Mouse (Mus musculus): ENCODE data around the gene Hoxa10.

DNA sequence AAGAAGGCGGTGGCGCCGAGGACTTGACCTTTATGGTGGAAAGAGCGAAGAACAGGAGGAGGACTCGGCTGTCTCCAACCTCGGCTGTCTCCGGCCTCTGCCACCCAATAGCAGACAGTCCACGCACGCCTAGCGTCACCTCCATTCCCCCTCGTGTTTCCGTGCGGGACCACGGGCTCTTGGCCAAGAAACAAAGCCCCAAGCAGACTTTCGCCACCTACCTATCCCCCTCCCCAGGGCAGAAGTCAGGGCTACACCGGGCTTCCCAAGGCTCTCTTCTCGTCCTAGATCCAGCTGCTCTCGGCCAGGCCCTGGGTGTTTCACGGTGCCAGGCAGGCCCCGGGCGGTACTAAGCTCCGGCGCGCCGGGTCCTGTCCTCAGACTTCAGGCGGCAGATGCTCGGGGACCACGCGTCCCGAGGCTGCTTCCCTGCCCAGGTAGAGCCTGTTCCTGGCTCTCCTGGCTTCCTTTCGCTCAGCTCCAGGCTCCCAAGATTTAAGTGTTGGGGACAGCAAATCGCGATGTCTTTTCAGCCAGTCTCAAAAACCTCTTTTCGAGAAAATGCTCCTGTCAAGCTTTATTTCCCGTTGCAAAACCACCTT is 12.2 kb upstream of the Hoxa10 start:
- no peak for TF ChIP-seq EP300 (IDR thresholded peaks at IDR 0.05; ENCODE audit: low read depth)
- no peak for TF ChIP-seq CTCF (IDR thresholded peaks at IDR 0.05; ENCODE audit: low read depth)

Data from heart, postnatal 0 days (tissue).